Mouse (Mus musculus) kidney, embryonic 15.5 days (tissue): ENCODE results near the gene H2-M3. TPM values are rescaled to one million over a fixed set of nuclear protein-coding genes. Genes with fewer than 3 reads are reported as not detected.

ENCODE experiments used
- ATAC-seq: fragments of 200-750 bp; cut with Nextera tagmentation; replicated peaks from 2 replicates; pipeline ENCODE4 v1.8.0; 2017; ENCODE audit warnings: moderate TSS enrichment; ENCODE audit not compliant: low FRiP score
- H3K27ac ChIP-seq: fragments of 300-500 bp; sonication (generic); 2 replicates; pipeline ENCODE4 v1.5.1; 2015; ENCODE audit warnings: mild to moderate bottlenecking, inconsistent platforms
- H3K27me3 ChIP-seq: fragments of 300-500 bp; sonication (generic); 2 replicates; pipeline ENCODE4 v1.6.1; 2015; ENCODE audit warnings: inconsistent platforms
- H3K36me3 ChIP-seq: fragments of 300-500 bp; sonication (generic); 2 replicates; pipeline ENCODE4 v1.6.1; 2015; ENCODE audit warnings: inconsistent platforms
- H3K4me1 ChIP-seq: fragments of 300-500 bp; sonication (generic); 2 replicates; pipeline ENCODE4 v1.6.1; 2015; ENCODE audit warnings: inconsistent platforms
- H3K4me2 ChIP-seq: fragments of 300-500 bp; sonication (generic); 2 replicates; pipeline ENCODE4 v1.6.1; 2015; ENCODE audit warnings: moderate library complexity, mild to moderate bottlenecking, inconsistent platforms
- H3K4me3 ChIP-seq: fragments of 300-500 bp; sonication (generic); replicated peaks from 2 replicates; pipeline ENCODE4 v1.5.1; 2015; ENCODE audit warnings: mild to moderate bottlenecking, inconsistent platforms
- H3K9ac ChIP-seq: fragments of 300-500 bp; sonication (generic); 2 replicates; pipeline ENCODE4 v1.6.1; 2015; ENCODE audit warnings: mild to moderate bottlenecking, inconsistent platforms
- H3K9me3 ChIP-seq: fragments of 300-500 bp; sonication (generic); replicated peaks from 2 replicates; pipeline ENCODE4 v1.6.1; 2016; ENCODE audit warnings: inconsistent platforms
- WGBS: fragments of 180-500 bp; shearing (Covaris S2); methylation state at CpG from one replicate; pipeline ENCODE4 v1.1.7; 2015; ENCODE audit warnings: mixed read lengths; 5-methylcytosine and 5-hydroxymethylcytosine counted together
- polyA plus RNA-seq: library from polyadenylated mRNA; unstranded; fragments of >200 nt; fragmentation: Nextera tagmentation; extraction: Ambion mirVana; gene quantifications from 2 replicates; pipeline ENCODE4 v1.2.1, GENCODE M21; 2015

Gene H2-M3
- polyA plus RNA-seq, 1 experiment from 2014 or later, result 1.8 TPM

- no peaks in the 10 kb centered on the region for H3K4me1 ChIP-seq
- no peak within 1 kb of the TSS for H3K4me2 ChIP-seq
- ATAC-seq, result no peak
- H3K36me3 ChIP-seq, result no peaks in the 10 kb centered on the region
- no peak within 1 kb of the TSS for H3K27ac ChIP-seq
- WGBS, result 80% methylated on average over 1 of the region's 1 CpGs
- H3K4me3 ChIP-seq, result no peak within 1 kb of the TSS
- H3K9me3 ChIP-seq, result no peaks in the 10 kb centered on the region
- H3K27me3 ChIP-seq, result no peaks in the 10 kb centered on the region
- no peak within 1 kb of the TSS for H3K9ac ChIP-seq
Observed at GRCm38 (mm10) chr17:37283360-37283759, 13.3 kb downstream of the H2-M3 start, which contains the start of gene Olfr99. Gene Olfr99 (minus strand): TSS chr17:37283460.

- WGBS, result 87% methylated on average over 4 of the region's 4 CpGs
- Histone ChIP-seq H3K4me1 (no peaks in the 10 kb centered on the region), H3K4me2 (no peak within 1 kb of the TSS), H3K4me3 (no peak within 1 kb of the TSS), H3K9me3 (no peaks in the 10 kb centered on the region), H3K27ac (no peak within 1 kb of the TSS), H3K9ac (no peak within 1 kb of the TSS), H3K36me3 (no peaks in the 10 kb centered on the region), H3K27me3 (no peaks in the 10 kb centered on the region)
- ATAC-seq, result no peak
Observed at GRCm38 (mm10) chr17:37304213-37304612, 34.2 kb downstream of the H2-M3 start, which contains the start of gene Olfr101. Gene Olfr101 (minus strand): TSS chr17:37304313.

DNA sequence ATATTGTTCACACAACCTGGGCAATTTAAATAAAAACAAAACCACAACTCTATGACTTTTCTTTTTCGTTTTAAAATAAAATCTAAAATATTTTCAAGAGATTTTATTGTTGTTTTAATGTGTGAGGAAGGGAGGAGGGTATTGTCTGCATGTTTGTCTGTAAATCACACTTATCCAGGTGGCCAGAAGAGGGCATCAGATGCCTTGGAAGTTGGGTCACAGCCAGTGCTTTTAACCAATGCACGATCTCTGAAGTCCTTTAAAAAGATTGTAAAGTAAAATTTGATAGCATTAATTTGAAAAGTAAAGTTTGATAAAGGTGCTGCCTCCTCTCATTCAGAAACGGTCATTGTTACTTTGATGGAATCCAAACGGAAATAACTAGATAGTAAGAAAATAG lies 38.5 kb downstream of the H2-M3 start:
- no peak overlapping the region for H3K9ac ChIP-seq
- H3K36me3 ChIP-seq, result no peaks in the 10 kb centered on the region
- no peaks in the 10 kb centered on the region for H3K9me3 ChIP-seq
- no peak for ATAC-seq
- no peaks in the 10 kb centered on the region for H3K27me3 ChIP-seq
- no peaks in the 10 kb centered on the region for H3K4me1 ChIP-seq
- no peak overlapping the region for H3K4me3 ChIP-seq
- WGBS, result 31% methylated on average over 4 of the region's 4 CpGs
- H3K4me2 ChIP-seq, result no peak overlapping the region
- H3K27ac ChIP-seq, result no peak overlapping the region

DNA sequence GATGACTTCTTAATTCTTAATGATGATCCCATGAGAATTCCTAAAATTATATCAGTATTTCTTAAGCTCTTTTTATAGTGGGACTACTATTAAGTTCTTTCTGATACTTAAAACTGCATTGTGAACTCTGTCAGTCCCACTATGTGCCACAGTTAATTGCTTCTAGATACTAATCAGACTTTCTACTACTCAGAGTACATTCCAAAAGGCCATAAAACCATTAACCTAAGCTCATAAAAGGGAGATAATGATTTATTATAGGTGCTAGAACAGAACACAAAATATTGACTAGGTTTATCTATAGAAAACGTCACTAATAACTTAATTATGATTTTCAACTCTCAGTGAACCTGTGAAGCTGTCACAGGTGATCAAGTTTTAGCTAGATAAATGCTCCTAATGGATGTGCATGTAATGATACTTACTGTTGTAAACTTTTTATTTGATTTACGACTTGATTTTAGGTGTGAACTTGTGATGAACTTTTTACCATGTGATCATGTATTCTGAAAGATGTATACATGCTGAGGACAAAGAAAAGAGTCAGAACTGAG lies 40.2 kb downstream of the H2-M3 start:
- ATAC-seq, result no peak
- no peak overlapping the region for H3K9ac ChIP-seq
- H3K27ac ChIP-seq, result no peak overlapping the region
- H3K4me1 ChIP-seq, result no peaks in the 10 kb centered on the region
- WGBS, result 40% methylated on average over 2 of the region's 2 CpGs
- H3K4me2 ChIP-seq, result no peak overlapping the region
- no peaks in the 10 kb centered on the region for H3K9me3 ChIP-seq
- no peaks in the 10 kb centered on the region for H3K27me3 ChIP-seq
- H3K36me3 ChIP-seq, result no peaks in the 10 kb centered on the region
- no peak overlapping the region for H3K4me3 ChIP-seq

DNA sequence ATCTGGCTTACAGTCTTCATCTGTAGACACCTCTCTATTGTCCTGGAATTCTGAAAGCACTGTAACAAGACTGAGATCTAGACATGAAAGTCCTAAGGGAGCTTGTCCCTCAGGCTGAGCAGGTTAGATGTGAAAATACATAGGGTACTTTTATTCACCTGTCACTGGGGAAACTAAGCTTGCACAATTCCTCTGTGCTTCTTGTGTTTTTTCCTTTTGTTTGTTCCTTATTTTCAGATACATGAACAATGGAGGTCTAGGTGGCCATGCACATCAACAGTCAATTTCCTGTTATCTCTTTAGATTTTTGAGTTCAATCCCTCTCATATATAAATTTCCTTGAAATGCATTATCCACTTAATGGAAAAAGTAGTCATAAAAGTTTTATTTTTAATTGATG lies 46.9 kb downstream of the H2-M3 start, which contains the start of gene Olfr102:
Gene Olfr102 (minus strand): TSS at position 101 of the 400 bp plus-strand sequence.
- no peak within 1 kb of the TSS for H3K4me3 ChIP-seq
- H3K9me3 ChIP-seq, result no peaks in the 10 kb centered on the region; the same call in 1 of the 2 replicates
- no peaks in the 10 kb centered on the region for H3K4me1 ChIP-seq
- no peak within 1 kb of the TSS for H3K4me2 ChIP-seq
- H3K27ac ChIP-seq, result no peak within 1 kb of the TSS
- no peak for ATAC-seq
- no peaks in the 10 kb centered on the region for H3K27me3 ChIP-seq
- no peak within 1 kb of the TSS for H3K9ac ChIP-seq
- no peaks in the 10 kb centered on the region for H3K36me3 ChIP-seq

Other genes with a start within 250 kb of the H2-M3 start
- gene Mog, start 246.8 kb upstream of the H2-M3 start, polyA plus RNA-seq, result 0.09 TPM in 1 of 2 replicates, not detected in the other
- 6.0 and 8.3 TPM in 2 replicates for gene Gabbr1, start 224.3 kb upstream of the H2-M3 start, polyA plus RNA-seq
- gene Olfr90, start 181.7 kb upstream of the H2-M3 start, polyA plus RNA-seq, result 0.05 TPM in 1 of 2 replicates, not detected in the other
- not detected in 2 replicates for gene Olfr91, start 171.9 kb upstream of the H2-M3 start, polyA plus RNA-seq
- gene Olfr92, start 150.1 kb upstream of the H2-M3 start, polyA plus RNA-seq, result not detected in 2 replicates
- gene Olfr93, start 108.7 kb upstream of the H2-M3 start, polyA plus RNA-seq, result not detected in 2 replicates
- gene Ubd, start 76.3 kb upstream of the H2-M3 start, polyA plus RNA-seq, result not detected in 2 replicates
- gene Olfr94, start 69.2 kb upstream of the H2-M3 start, polyA plus RNA-seq, result not detected in 2 replicates
- gene Olfr95, start 57.1 kb upstream of the H2-M3 start, polyA plus RNA-seq, result not detected in 2 replicates
- gene Olfr96, start 50.1 kb upstream of the H2-M3 start, polyA plus RNA-seq, result not detected in 2 replicates
- not detected in 2 replicates for gene Olfr97, start 32.9 kb upstream of the H2-M3 start, polyA plus RNA-seq
- not detected in 2 replicates for gene Olfr98, start 6.5 kb upstream of the H2-M3 start, polyA plus RNA-seq
- not detected in 2 replicates for gene Olfr99, start 13.2 kb downstream of the H2-M3 start, polyA plus RNA-seq
- not detected in 2 replicates for gene Olfr101, start 34.1 kb downstream of the H2-M3 start, polyA plus RNA-seq
- not detected in 2 replicates for gene Olfr102, start 46.8 kb downstream of the H2-M3 start, polyA plus RNA-seq
- not detected in 2 replicates for gene Olfr103, start 69.5 kb downstream of the H2-M3 start, polyA plus RNA-seq
- not detected in 2 replicates for gene Olfr104-ps, start 89.4 kb downstream of the H2-M3 start, polyA plus RNA-seq
- gene Olfr105-ps, start 108.8 kb downstream of the H2-M3 start, polyA plus RNA-seq, result not detected in 2 replicates
- gene Olfr106-ps, start 120.2 kb downstream of the H2-M3 start, polyA plus RNA-seq, result not detected in 2 replicates
- not detected in 2 replicates for gene Olfr107, start 129.0 kb downstream of the H2-M3 start, polyA plus RNA-seq
- gene Olfr108, start 175.3 kb downstream of the H2-M3 start, polyA plus RNA-seq, result not detected in 2 replicates
- gene Olfr109, start 188.7 kb downstream of the H2-M3 start, polyA plus RNA-seq, result not detected in 2 replicates
- gene H2-M2, start 213.3 kb downstream of the H2-M3 start, polyA plus RNA-seq, result not detected in 2 replicates
- gene Olfr110, start 222.2 kb downstream of the H2-M3 start, polyA plus RNA-seq, result not detected in 2 replicates
- gene Olfr111, start 237.8 kb downstream of the H2-M3 start, polyA plus RNA-seq, result not detected in 2 replicates